Mouse (Mus musculus): ENCODE results near the gene 6820408C15Rik.

The 6820408C15Rik gene
- long read RNA-seq, experiment 1 = 0 reads
- long read RNA-seq, experiment 2 = 0 reads

DNA sequence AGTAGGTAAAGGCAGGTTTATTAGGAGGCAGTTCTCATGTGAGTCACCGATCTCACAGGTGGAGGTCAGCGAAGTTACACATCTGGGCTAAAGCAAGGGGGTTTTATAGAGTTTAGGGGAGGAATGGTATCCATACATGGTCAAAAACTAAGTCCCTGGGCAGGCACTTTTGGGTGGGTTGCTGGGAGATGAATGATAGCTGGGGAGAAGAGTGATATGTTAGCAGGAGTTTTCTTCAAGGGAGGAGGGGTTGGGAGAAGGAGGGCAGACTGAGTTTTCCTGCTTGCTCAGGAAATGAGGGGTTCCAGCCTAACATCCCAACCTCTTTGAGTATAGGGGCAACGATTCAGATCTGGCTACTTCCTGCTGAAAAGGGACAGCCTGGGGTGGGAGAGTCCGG, at the start of gene 6820408C15Rik:
Gene 6820408C15Rik (plus strand): TSS at position 301 of the 400 bp plus-strand sequence.
- intact Hi-C loops (cut with DNase I) = no loop called here

- intact Hi-C loops (cut with DNase I) = loop anchor here (1.0 kb wide), 1 partner anchor 279 kb away; no protein-coding TSS in a partner anchor
Observed at GRCm38 (mm10) chr2:152367917-152368316, 47.5 kb upstream of the 6820408C15Rik start.

DNA sequence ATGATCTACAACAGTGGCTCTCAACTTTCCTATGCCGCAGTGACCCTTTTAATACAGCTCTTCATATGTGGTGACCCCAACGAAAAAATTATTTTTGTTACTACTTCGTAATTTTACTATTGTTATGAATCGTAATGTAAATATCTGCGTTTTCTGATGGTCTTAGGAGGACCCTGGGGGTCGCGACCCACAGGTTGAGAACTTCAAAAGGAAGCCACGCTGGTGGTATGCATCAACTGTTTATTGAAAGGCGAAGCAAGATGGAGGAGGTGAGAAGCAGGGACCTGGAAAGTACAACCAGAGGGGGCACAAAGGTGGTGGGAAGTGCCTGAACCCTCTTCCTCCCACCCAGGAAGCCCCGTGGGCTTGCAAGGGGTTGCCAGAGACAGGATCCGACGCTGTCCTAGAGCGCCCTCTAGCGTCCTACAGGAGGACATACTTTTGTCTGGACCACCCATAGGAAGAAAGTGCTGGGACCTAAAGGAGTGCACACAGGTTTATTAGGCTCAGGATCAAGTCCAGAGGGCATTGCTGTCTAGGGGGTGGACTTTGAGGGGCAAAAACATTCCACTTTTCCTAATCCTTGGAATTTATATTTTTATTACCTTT, 46.8 kb upstream of the 6820408C15Rik start:
- intact Hi-C loops (cut with DNase I) = loop anchor here (1.0 kb wide), 1 partner anchor 279 kb away; no protein-coding TSS in a partner anchor

DNA sequence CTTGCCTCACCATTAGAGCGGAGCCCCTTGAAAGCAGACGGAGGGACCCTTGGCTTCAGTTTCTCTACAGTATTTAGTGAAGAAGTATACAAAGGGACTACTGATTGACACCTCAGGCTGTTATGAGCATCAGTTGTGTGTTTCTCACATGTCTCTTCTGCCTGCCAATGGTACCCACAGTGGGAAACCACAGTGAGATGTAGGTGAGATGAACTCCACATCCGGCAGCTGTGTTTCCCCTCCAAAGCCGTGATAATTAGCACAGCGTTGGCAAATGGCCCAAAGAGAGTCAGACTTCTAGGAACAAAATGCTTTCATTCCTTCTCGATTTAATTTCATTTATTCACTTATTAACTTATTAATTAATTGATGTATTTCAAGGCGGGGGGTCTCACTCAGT, 43.3 kb upstream of the 6820408C15Rik start:
- intact Hi-C loops (cut with DNase I) = no loop called here

DNA sequence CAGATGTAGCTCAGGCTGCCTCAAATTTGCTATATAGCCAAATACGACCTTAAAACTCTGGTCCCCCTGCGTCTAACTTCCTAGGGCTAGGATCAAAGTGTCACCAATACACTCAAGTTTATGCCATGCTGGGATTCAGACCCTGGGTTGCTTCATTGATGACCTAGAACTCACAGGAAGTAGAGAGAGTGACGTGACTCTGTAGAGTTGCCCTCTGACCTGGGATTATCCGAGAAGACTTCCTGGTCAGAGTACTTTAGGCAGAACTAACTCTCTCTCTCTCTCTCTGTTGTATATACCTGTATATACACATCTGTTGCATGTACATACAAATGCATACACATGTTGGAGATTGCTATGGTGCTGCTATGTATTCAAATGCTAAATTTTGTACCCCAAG, 42.7 kb upstream of the 6820408C15Rik start:
- intact Hi-C loops (cut with DNase I) = no loop called here

DNA sequence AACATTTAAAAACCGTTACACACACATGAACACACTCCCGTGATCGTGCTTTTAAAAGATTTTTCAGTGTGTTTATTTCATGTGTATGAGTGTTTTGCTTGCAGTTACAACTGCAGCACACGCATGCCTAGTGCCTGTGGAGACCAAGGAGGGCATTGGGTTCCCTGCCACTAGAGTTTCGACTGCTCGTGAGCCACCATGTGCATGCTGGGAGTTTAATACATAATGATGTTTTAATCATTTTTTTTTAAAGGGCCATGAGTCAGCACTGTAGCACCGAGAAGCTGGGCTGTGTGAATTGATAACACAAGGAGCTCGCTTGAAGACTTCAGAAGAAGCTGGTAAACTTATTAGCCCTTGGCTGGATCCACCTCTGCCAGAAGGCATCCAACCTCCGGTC, 41.8 kb upstream of the 6820408C15Rik start:
- intact Hi-C loops (cut with DNase I) = no loop called here

- intact Hi-C loops (cut with DNase I) = no loop called here
Observed at GRCm38 (mm10) chr2:152375652-152376344, 39.6 kb upstream of the 6820408C15Rik start.

DNA sequence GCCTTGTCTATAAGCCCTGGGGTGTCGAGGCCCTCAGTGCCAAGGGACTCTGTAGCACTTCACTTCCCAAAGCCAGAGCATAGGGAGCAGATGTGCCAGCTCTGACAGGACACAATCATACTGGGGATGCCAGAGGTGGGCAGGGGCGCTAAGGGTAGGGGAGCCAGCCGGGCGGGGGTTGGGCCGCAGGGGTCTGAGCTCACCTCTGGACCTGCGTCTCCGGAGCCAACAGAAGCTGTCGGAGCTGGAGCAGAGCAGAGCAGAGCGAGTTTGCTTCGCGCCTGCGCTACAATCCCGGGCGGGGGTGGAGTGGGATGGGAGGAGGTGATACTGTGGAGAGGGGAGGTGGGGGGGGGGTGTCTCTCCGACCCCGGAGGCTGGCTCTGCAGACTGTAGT, 39.0 kb upstream of the 6820408C15Rik start, which contains the start of gene Nrsn2:
Gene Nrsn2 (minus strand): TSS at position 294 of the 397 bp plus-strand sequence.
- intact Hi-C loops (cut with DNase I) = no loop called here

- intact Hi-C loops (cut with DNase I) = no loop called here
Observed at GRCm38 (mm10) chr2:152384191-152384590, 31.2 kb upstream of the 6820408C15Rik start.

DNA sequence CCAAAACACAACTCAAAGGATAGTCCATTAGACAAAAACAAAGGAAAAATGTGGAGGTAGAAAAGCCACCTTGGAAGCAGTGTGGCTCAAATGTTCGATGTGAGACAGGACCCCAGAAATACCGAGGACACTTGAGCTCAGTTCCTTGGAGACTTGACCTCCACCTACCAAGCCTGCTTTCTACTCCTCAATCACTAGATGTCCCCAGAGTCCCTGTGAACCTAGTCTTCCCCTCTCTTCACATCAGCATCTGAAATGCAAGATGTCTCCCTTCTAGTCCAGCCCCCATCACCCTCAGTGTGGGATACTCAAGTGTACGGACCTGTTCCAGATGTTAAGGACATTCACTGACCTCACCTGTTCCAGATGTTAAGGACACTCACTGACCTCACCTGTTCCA, 22.6 kb upstream of the 6820408C15Rik start:
- intact Hi-C loops (cut with DNase I) = loop anchor here (1.0 to 10.0 kb wide), 2 partner anchors 45 to 152 kb away; partner anchors contain the start of gene Defb29

DNA sequence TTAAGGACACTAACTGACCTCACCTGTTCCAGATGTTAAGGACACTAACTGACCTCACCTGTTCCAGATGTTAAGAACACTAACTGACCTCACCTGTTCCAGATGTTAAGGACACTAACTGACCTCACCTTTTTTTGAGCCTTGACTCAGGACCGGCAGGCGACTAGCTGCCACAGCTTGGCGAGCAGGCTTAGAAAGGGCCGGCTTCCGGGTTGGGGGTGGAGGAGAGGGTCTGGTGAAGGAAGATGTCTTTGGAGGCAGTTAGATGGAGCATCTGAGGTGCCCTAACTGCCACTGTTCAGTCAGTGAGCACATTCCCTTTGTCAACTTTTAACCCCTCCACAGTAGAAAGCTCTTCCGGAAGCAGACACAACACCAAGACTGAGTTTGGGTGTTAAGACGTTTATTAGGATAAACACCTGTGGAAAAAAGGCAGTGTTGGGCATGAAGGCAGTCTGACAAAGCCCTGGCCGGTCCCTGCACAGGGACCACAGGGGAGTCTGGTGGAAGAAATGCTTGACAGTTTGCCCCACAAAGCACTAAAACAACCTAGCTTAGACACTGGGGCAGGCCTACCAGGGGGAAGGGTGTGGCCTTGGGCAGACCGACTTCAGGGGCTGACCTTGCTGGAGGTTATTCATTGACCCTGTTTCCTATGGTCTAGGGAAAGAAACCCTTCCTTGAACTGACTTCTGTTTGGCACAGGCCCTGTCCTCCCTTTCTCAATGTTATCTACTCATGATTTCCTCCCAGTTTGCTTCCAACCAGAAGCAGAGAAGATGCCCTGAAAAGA, 22.0 kb upstream of the 6820408C15Rik start:
- intact Hi-C loops (cut with DNase I) = loop anchor here (1.0 to 10.0 kb wide), 2 partner anchors 44 to 151 kb away; partner anchors contain the start of gene Defb29

DNA sequence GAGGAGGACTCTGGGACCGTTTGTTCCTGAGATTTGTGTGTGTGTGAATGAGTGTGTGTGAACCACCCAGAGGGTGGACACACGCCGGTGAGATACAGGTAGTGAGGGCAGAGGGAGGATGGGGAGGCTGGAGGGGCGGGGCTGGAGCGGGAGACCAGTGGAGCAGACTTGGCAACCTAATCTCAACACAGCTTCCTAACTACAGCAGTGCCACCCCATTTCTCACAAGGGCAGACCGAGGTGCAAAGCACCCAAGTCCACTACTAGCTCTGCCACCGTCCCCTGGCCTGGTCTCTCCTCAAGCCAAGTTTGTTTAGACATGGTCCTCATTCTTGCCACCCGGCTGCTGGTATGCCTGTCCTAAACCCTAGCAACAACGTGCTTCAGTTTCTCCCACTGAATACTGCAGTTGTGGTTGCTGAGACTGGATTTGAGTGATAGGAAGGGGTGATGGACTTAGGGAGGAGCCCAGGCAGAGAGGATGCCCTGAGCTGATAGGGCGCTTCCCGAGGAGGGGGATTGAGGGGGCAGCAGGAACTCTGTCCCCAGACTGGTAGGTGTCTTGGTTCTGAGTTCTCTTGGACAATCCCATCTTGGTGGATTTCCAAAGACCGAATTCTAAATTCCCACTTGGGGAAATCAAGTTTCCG, 20.0 kb upstream of the 6820408C15Rik start:
- intact Hi-C loops (cut with DNase I) = loop anchor here (10.0 kb wide), 1 partner anchor 149 kb away; the partner anchor contains the start of gene Defb29

GRCm38 (mm10) chr2:152396110-152397003, 19.0 kb upstream of the 6820408C15Rik start:
- intact Hi-C loops (cut with DNase I) = loop anchor here (10.0 kb wide), 1 partner anchor 148 kb away; the partner anchor contains the start of gene Defb29

DNA sequence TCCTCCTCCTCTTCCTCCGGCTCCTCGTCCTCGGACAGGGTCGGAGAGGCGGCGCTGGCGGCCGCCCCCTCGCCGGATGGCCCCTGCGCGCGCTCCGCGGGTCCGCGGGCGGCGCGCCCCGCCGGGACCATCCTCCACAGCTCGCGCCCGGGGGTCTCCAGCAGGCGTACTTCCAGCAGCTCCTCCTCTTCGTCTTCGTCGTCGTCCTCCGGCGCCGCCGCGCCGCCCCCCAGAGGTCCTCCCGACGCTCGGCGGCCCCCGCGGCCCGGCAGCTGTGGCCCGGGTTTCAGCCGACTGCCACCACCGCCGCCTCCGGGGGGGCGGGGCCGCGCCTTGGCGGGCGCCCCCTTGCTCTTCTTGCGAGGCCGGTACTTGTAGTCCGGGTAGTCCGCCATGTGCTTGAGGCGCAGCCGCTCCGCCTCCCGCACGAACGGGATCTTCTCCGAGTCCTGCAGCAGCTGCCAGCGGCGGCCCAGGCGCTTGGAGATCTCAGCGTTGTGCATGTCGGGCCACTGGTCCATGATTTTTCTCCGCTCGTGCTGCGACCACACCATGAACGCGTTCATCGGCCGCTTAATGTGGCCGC, 18.3 kb upstream of the 6820408C15Rik start:
- intact Hi-C loops (cut with DNase I) = loop anchor here (10.0 kb wide), 1 partner anchor 148 kb away; the partner anchor contains the start of gene Defb29

DNA sequence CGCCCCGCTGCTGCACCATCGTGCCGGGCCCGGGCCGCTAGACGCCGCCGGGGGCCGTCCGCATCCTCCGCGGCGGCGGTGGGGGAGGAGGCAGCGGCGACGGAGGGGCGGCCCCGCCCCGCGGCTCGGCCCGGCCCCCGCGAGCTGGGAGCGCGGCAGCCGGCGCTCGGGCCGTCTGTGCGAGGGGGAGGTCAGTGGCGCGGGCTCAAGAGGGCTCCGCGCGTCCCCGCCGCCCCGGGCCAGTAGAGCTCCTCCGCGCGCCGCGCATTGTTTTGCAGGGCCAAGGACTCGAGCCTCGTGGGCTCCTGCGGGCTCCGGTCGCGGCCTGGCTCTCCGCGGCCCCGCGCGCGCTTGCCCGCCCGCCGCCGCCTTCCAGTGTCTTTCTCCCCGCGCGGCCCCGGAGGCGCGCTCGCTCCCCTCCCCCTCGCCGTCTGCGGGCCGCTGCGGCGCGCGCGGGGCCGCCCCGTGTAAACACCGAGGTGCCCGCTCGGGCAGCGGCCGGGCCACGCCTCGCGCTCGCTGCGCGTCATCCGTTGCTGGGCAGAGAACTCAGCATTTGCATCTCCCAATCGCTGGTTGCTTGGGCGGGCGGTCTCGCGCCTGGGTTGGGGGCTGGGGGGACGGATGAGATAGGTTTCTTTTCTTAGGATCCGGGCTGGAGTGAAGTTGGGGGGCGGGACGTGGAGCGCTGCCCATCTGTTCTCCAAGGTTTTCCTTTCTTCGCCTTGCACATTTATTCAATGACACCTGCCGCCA, 17.5 kb upstream of the 6820408C15Rik start, which contains the start of gene Sox12:
Gene Sox12 (minus strand): TSS at position 384 of the 756 bp plus-strand sequence.
- intact Hi-C loops (cut with DNase I) = loop anchor here (10.0 kb wide), 1 partner anchor 147 kb away; the partner anchor contains the start of gene Defb29

- intact Hi-C loops (cut with DNase I) = loop anchor here (10.0 kb wide), 1 partner anchor 146 kb away; the partner anchor contains the start of gene Defb29
Observed at GRCm38 (mm10) chr2:152398691-152399090, 16.7 kb upstream of the 6820408C15Rik start.

DNA sequence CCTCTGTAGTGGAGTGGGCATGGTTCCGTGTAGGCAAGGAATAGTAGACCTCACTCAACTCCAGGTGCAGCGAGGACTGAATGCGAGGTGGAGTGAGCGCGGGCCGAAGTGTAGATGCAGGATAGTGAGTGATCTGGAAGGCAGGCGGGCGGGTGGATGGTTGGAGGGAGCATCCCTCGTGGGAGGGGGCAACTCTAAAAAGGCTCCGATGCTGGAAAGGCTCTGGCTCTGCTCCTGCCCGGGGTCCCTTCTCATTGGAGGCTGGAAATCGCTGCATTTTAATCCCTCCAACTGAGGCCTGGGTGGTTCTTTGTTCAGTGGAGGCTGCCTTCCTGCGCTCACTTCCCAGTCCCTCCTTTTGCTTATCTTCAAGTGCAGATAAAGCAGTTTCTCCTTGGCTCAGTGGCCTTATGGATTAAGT, 16.3 kb upstream of the 6820408C15Rik start:
- intact Hi-C loops (cut with DNase I) = loop anchor here (10.0 kb wide), 1 partner anchor 146 kb away; the partner anchor contains the start of gene Defb29

GRCm38 (mm10) chr2:152406126-152406525, 9.3 kb upstream of the 6820408C15Rik start:
- intact Hi-C loops (cut with DNase I) = no loop called here

Data from adrenal gland (tissue).